Mouse (Mus musculus): ENCODE data around the gene Elmod1. TPM values are rescaled to one million over a fixed set of nuclear protein-coding genes. Genes with fewer than 3 reads are reported as not detected.
"Not testable (repeated sequence)": the region's sequence is repeated elsewhere in the genome, so short reads cannot be mapped to it uniquely, and the experiment has no call there.

The Elmod1 gene
- total RNA-seq (2021), result 100 to 1,000 TPM; 237 to 243 TPM
- long read RNA-seq, experiment 1, transcript Elmod1-201 (11 exons, 2,605 nt), result major isoform, 97 of 114 reads
- long read RNA-seq, experiment 1, partial matches to known transcripts, result 8 of 114 reads
- long read RNA-seq, experiment 1, other reads (novel, unspliced or antisense), result 9 of 114 reads
- long read RNA-seq, experiment 2, transcript Elmod1-201 (11 exons, 2,605 nt), result major isoform, 151 of 183 reads
- long read RNA-seq, experiment 2, partial matches to known transcripts, result 17 of 183 reads
- long read RNA-seq, experiment 2, other reads (novel, unspliced or antisense), result 15 of 183 reads

DNA sequence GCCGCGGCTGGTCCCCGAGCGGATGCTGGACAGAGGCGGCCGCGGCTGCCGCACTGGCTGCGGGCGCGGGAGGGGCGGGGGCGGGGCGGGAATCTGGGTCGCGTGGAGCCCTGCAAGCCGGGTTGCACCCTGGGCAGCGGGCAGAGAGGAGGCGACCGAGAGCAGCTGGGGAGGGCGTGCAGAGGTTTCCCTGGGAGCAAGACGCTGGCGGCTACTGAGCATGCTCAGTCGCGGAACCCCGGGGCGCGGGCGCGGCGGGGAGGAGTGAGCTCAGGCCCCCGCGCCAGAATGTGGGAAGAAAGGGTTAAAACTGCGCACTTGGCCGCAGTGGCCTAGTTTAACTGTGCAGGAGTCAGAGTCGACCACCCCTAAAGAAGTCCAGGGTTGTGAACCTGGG, at the start of gene Elmod1:
Elmod1 (minus strand) TSS at position 180 of the 397 bp plus-strand sequence.
- Histone ChIP-seq H3K4me3 (peak within 1 kb of the TSS; percentile 80), H3K27ac (peak within 1 kb of the TSS; percentile 98)
- DNase-seq (ENCODE audit: low spot score in 2 of 2), result peak; percentile 60 to 71
- peak; percentile 72 for TF ChIP-seq CTCF (conservative IDR thresholded peaks at IDR 0.05)

- TF ChIP-seq CTCF (conservative IDR thresholded peaks at IDR 0.05), result no peak
- H3K27ac ChIP-seq, result no peak overlapping the region
These were observed 47.7 kb upstream of the Elmod1 start for GRCm38 (mm10) chr9:54022795-54023194.

GRCm38 (mm10) chr9:53994528-53994927, 19.4 kb upstream of the Elmod1 start:
- peak; percentile 64 for TF ChIP-seq CTCF (conservative IDR thresholded peaks at IDR 0.05)
- Histone ChIP-seq H3K27ac (no peak overlapping the region), H3K4me3 (no peak overlapping the region)
- DNase-seq (ENCODE audit: low spot score in 2 of 2), result no peak

More at GRCm38 (mm10) chr9:54022795-54023194, 47.7 kb upstream of the Elmod1 start:
- DNase-seq (ENCODE audit: low spot score in 2 of 2), result no peak
- H3K4me3 ChIP-seq, result no peak overlapping the region

GRCm38 (mm10) chr9:53992567-53992966, 17.5 kb upstream of the Elmod1 start:
- DNase-seq (ENCODE audit: low spot score in 2 of 2); H3K27ac ChIP-seq; H3K4me3 ChIP-seq: not testable (repeated sequence)

DNA sequence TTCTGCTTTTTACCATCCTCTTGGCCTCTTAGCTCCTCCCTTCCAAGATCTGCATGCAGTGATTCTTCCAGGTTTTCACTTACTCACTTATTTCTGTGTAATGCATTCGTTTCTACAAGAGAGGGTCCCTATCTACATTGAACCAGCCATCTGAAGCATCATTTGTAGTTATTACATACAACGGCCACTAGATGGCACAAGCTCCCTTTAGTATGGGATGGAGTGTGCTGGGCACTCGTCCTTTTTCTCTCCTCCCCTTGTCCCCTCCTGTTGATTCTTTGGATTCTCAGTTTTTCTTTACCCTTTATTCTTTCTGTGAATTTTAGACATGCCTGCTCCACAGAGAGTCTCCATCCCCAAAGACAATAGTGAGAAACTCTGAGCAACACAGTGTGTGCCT, 15.8 kb upstream of the Elmod1 start:
- TF ChIP-seq CTCF (conservative IDR thresholded peaks at IDR 0.05), result peak; percentile 95
- peak; percentile 53 to 68 for DNase-seq (ENCODE audit: low spot score in 2 of 2)
- Histone ChIP-seq H3K27ac (no peak overlapping the region), H3K4me3 (no peak overlapping the region)

GRCm38 (mm10) chr9:53986972-53987371, 11.9 kb upstream of the Elmod1 start:
- TF ChIP-seq CTCF (conservative IDR thresholded peaks at IDR 0.05), result peak; percentile 88
- Histone ChIP-seq H3K4me3 (no peak overlapping the region), H3K27ac (no peak overlapping the region)
- DNase-seq (ENCODE audit: low spot score in 2 of 2), result peak; percentile 69 to 72

GRCm38 (mm10) chr9:53984868-53985267, 9.8 kb upstream of the Elmod1 start:
- TF ChIP-seq CTCF (conservative IDR thresholded peaks at IDR 0.05), result peak; percentile 85
- peak in 1 of 2 experiments; percentile 54 for DNase-seq (ENCODE audit: low spot score in 2 of 2)
- H3K4me3 ChIP-seq, result no peak overlapping the region
- H3K27ac ChIP-seq, result no peak overlapping the region

- Histone ChIP-seq H3K4me3 (peak overlapping the region; percentile 80), H3K27ac (peak overlapping the region; percentile 98)
- peak; percentile 10 to 34 for DNase-seq (ENCODE audit: low spot score in 2 of 2)
- no peak for TF ChIP-seq CTCF (conservative IDR thresholded peaks at IDR 0.05)
These were observed 576 bp downstream of the Elmod1 start for GRCm38 (mm10) chr9:53974328-53975121.

- H3K27ac ChIP-seq, result peak overlapping the region; percentile 98
These were observed 1.2 kb downstream of the Elmod1 start for GRCm38 (mm10) chr9:53973929-53974327.

GRCm38 (mm10) chr9:53973241-53973640, 1.9 kb downstream of the Elmod1 start:
- peak in 1 of 2 experiments; percentile 24 for DNase-seq (ENCODE audit: low spot score in 2 of 2)

More at GRCm38 (mm10) chr9:53973929-53974327, 1.2 kb downstream of the Elmod1 start:
- peak; percentile 34 to 37 for DNase-seq (ENCODE audit: low spot score in 2 of 2)
- peak overlapping the region; percentile 80 for H3K4me3 ChIP-seq
- TF ChIP-seq CTCF (conservative IDR thresholded peaks at IDR 0.05), result no peak

GRCm38 (mm10) chr9:53972358-53972757, 2.7 kb downstream of the Elmod1 start:
- peak overlapping the region; percentile 80 for H3K4me3 ChIP-seq
- no peak for TF ChIP-seq CTCF (conservative IDR thresholded peaks at IDR 0.05)
- DNase-seq (ENCODE audit: low spot score in 2 of 2), result no peak
- H3K27ac ChIP-seq, result peak overlapping the region; percentile 98

More at GRCm38 (mm10) chr9:53973241-53973640, 1.9 kb downstream of the Elmod1 start:
- peak overlapping the region; percentile 98 for H3K27ac ChIP-seq
- H3K4me3 ChIP-seq, result peak overlapping the region; percentile 80
- no peak for TF ChIP-seq CTCF (conservative IDR thresholded peaks at IDR 0.05)

DNA sequence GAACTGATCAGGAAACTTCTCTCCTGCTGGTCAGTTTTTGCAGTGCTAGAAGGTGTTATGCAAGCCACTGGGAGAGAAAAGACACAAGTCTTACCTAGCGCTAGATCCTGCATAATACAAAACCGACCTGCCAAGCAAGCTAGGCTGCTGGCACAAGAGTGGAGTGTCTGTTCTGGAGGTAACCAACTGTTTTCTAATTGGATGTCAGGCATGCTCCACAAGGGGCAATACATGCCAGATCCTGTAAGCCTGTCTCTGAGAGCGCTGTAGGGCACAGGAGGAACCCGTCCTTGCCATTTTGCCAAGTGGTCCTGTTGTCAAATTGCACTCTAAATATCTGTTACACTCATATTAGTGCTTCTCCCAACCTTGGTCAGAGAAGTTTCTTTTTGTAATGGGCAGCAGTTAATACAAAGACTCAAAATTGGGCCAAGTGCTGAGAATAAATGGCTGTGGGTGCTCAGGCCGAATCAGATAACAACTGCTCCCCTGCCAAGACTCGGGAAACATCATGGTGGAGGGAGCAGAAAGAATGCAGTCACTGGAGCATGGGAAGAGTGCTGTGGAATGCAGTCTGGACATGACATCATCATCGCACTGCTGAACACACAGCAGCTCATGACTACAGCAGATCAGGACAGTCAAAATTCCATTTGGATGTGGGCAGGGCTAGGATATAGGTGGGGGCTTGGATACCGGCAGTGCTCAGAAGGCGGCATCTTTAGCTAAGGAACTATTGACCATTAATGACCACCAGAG, 7.3 kb downstream of the Elmod1 start:
- no peak overlapping the region for H3K4me3 ChIP-seq
- TF ChIP-seq CTCF (conservative IDR thresholded peaks at IDR 0.05), result peak; percentile 44
- no peak for DNase-seq (ENCODE audit: low spot score in 2 of 2)
- H3K27ac ChIP-seq, result peak overlapping the region; percentile 37

Measured in layer of hippocampus, adult 2 months (tissue).